Mouse (Mus musculus) embryonic fibroblast, embryonic 13.5 days (primary cell): Measurements from ENCODE around the gene Cckbr.

Source experiments
- CTCF ChIP-seq: IDR thresholded peaks from 2 replicates; pipeline ENCODE4 v1.5.1; 2011; ENCODE audit warnings: mild to moderate bottlenecking, control low read depth, low read length, moderate library complexity, borderline replicate concordance; ENCODE audit not compliant: insufficient read depth
- POLR2A ChIP-seq: IDR thresholded peaks from 2 replicates; pipeline ENCODE4 v1.6.1; 2011; ENCODE audit warnings: low read depth, mild to moderate bottlenecking, control low read depth, low read length, moderate library complexity

- TF ChIP-seq POLR2A (no peak), CTCF (no peak)
These were observed 37.8 kb upstream of the Cckbr start for GRCm38 (mm10) chr7:105387696-105388095.
